In genomic region chr12:117403513-117404156, GRCm38 (mm10) we compare ENCODE assay signal across 8 mouse cellular contexts.
DNase-seq lines count a peak whose midpoint lies in the region; ATAC-seq and TF ChIP-seq lines count a peak whose summit lies in the region.

No protein-coding gene starts in this region.

- H3K9me3 ChIP-seq in hindbrain, postnatal 0 days (ENCODE audit: low read length) = no peaks in the 10 kb centered on the region

- H3K4me2 ChIP-seq in hindbrain, postnatal 0 days (ENCODE audit: low read depth, low read length) = no peak overlapping the region

- H3K4me3 ChIP-seq in hindbrain, postnatal 0 days (ENCODE audit: low read length) = no peak overlapping the region

- H3K9ac ChIP-seq in hindbrain, postnatal 0 days (replicated peaks; ENCODE audit: low read length) = no peak overlapping the region

- ATAC-seq in hindbrain, postnatal 0 days = peak; percentile 72
- peak; percentile 83 for ATAC-seq in megakaryocyte progenitor cell, adult 5-6 weeks (replicated peaks; ENCODE audit: poor library complexity)

- no peaks in the 10 kb centered on the region for H3K27me3 ChIP-seq in hindbrain, postnatal 0 days (ENCODE audit: insufficient read depth, low read length)

- peak; percentile 96 for TF ChIP-seq CTCF in hindbrain, postnatal 0 days (IDR thresholded peaks at IDR 0.05; ENCODE audit: low read depth)

- H3K36me3 ChIP-seq in hindbrain, postnatal 0 days (ENCODE audit: insufficient read depth, low read length) = no peaks in the 10 kb centered on the region

- WGBS in hindbrain, postnatal 0 days = 7% methylated on average over 7 of the region's 7 CpGs

- no peak overlapping the region for H3K27ac ChIP-seq in hindbrain, postnatal 0 days

- peak; percentile 49 for DNase-seq in T-cell, adult 2 months (ENCODE audit: low spot score)
- peak; percentile 49 for DNase-seq in cerebellum, adult 9-10 months
- DNase-seq in frontal cortex, postnatal 14 days (ENCODE audit: low spot score in 2 of 2) = peak; percentile 68 to 82
- DNase-seq in hindbrain, postnatal 0 days (ENCODE audit: low spot score) = peak; percentile 92
- peak; percentile 59 to 86 for DNase-seq in layer of hippocampus, postnatal 25 days (ENCODE audit: extremely low spot score in 1 of 2, low spot score in 1 of 2)
- DNase-seq in right cerebral cortex, postnatal 14 days = peak; percentile 82
- peak; percentile 25 for DNase-seq in yolk sac, embryonic 10.5 days (ENCODE audit: low spot score)

- H3K4me1 ChIP-seq in hindbrain, postnatal 0 days (ENCODE audit: insufficient read depth, low read length) = no peaks in the 10 kb centered on the region

Comparison
In these comparisons a context has a peak if more than half of its experiments do, and no peak if none do; other contexts are left out.
1. DNase-seq: peak in every context shown above with its lines; median percentile 92 in hindbrain, postnatal 0 days; 82 in right cerebral cortex, postnatal 14 days; 75 in frontal cortex, postnatal 14 days; 72 in layer of hippocampus, postnatal 25 days; 49 in T-cell, adult 2 months; 49 in cerebellum, adult 9-10 months; 25 in yolk sac, embryonic 10.5 days.